Mouse (Mus musculus) effector memory CD4-positive, alpha-beta T cell, adult 5 months (primary cell): ENCODE results near the gene Ppef2. TPM values are rescaled to one million over a fixed set of nuclear protein-coding genes. Genes with fewer than 3 reads are reported as not detected.

ENCODE experiments used
- polyA plus RNA-seq: library from polyadenylated mRNA; unstranded; fragments of 100-300 nt; shearing (Covaris generic); gene quantifications from one replicate; pipeline ENCODE4 v1.2.1, GENCODE M21; 2017

The Ppef2 gene
- polyA plus RNA-seq: 0.27 TPM

DNA sequence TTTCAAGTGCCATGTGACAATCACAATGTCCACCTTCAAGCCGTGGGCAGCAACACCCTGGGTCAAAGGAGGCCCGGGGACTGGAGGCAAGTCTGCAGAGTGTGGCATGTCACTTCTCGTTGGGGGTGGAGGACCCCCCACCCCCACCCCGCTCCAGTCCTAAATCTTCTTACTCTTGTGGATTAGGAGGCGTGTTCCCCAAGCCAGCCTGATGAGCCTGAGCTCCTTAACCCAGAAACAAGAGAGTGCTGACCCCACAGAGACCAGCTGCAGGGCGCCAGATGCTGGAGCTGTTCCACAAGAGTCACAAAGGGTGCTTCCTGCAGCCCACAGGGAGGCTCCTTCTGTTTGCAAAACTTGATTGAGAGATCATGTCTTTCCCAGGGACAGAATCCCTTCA lies at the start of gene Ppef2:
Ppef2 (minus strand) TSS at position 61 of the 400 bp plus-strand sequence.

DNA sequence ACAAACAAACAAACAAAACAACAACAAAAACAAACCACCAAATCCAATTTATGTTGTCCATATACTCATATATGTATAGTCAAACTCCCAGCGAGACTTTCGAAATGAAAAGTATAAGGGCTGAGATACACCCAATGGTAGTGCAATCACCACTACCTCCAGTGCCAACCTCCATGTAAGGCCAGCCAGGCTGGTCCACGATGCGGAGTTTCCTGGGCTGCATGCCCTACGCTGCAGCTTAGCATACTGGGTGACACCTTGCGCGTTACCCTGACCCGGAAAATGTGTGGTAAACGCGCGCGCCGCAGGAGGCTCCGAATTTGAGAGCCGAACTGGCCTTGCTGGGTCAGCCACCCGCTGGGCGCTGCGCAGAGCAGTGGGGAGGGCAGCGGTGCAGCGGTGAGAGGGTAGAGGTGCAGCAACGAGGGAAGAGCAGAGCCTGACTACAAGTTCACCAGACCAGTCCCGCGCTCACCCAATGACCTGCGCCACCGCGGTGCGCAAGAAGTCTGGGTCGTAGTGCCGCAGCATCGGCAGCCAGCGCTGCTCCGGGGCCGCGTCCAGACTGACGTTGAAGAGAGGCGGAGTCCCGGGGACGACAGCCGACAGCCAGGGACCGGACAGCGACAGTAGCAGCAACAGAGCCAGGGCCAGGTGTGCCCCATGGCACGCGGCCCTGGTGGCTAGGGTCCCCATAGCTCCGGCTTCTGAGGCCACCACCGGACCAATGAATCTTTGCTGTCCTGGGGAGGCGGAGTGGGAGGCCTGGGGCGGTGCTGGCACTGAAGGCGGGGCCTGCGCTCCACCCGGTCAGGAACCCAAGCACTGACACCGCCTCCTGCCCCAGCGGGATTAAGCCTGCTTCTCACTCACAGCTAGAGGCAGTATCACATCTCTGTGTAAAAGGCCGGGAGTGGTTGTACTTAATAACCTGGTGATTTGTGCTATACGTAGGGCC lies 21.6 kb upstream of the Ppef2 start, which contains the start of gene Naaa:
Naaa (minus strand) TSS at position 734 of the 958 bp plus-strand sequence.

DNA sequence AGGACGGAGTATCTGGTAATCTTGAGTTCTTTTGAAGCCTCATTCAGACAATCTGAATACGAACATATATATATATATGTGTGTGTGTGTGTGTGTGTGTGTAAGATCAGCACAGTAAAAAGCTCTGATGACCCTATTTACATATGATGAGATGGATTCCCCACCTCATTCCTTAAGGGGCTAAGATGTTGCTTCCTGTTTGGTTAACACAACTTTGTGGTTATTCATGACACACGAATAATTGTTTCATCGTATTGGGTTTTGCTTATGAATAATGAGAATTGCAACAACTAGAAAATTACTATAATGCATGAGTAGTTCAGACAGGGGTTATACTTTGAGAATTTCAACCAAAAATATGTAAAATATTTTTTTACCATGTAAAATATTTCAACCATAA lies 40.8 kb downstream of the Ppef2 start, which contains the start of gene U90926:
U90926 (minus strand) TSS at position 101 of the 400 bp plus-strand sequence.

Other genes with a start within 250 kb of the Ppef2 start
- 1.9 TPM for gene Cdkl2, start 212.4 kb downstream of the Ppef2 start, polyA plus RNA-seq
- 210 TPM for gene G3bp2, start 172.6 kb downstream of the Ppef2 start, polyA plus RNA-seq
- gene Uso1, start 118.3 kb downstream of the Ppef2 start, polyA plus RNA-seq: 50.2 TPM
- not detected for gene U90926, start 40.9 kb downstream of the Ppef2 start, polyA plus RNA-seq
- gene Naaa, start 21.9 kb upstream of the Ppef2 start, polyA plus RNA-seq: 15.5 TPM
- gene Sdad1, start 54.2 kb upstream of the Ppef2 start, polyA plus RNA-seq: 53.8 TPM
- gene Cxcl9, start 71.8 kb upstream of the Ppef2 start, polyA plus RNA-seq: not detected
- 4.7 TPM for gene Art3, start 75.5 kb upstream of the Ppef2 start, polyA plus RNA-seq
- gene Cxcl10, start 92.6 kb upstream of the Ppef2 start, polyA plus RNA-seq: 45.9 TPM
- 40.6 TPM for gene Nup54, start 178.9 kb upstream of the Ppef2 start, polyA plus RNA-seq